Mouse (Mus musculus) urinary bladder, postnatal 36 days (tissue): ENCODE measurements at regions not wholly inside any gene's neighbourhood (a gene's known extent, or its start where the extent isn't known, plus 50 kb on each side); places are given as distances from the start of the nearest gene placed in this dataset.
A peak's percentile ranks its signal among the peaks of the same experiment; 100 is the strongest.

ENCODE experiments used
- DNase-seq, 2 experiments: peaks; one replicate each; pipeline ENCODE4 v3.0.0; 2022; ENCODE audit warnings: low spot score in 2 of 2, mixed read lengths in 1 of 2

- DNase-seq, result no peak
Observed at GRCm38 (mm10) chr15:31841519-31841918, 239.9 kb downstream of the Fam173b start.

GRCm38 (mm10) chr15:31854764-31855163 lies 253.1 kb downstream of the Fam173b start:
- no peak for DNase-seq

GRCm38 (mm10) chr15:31855188-31855587 lies 253.5 kb downstream of the Fam173b start:
- DNase-seq, result no peak

- DNase-seq, result no peak
Observed at GRCm38 (mm10) chr15:31869100-31869499, 267.4 kb downstream of the Fam173b start.

- no peak for DNase-seq
Observed at GRCm38 (mm10) chr15:31869673-31870417, 268.2 kb downstream of the Fam173b start.

GRCm38 (mm10) chr15:31875436-31875835 lies 273.8 kb downstream of the Fam173b start:
- no peak for DNase-seq

GRCm38 (mm10) chr15:31880479-31880878 lies 278.8 kb downstream of the Fam173b start:
- no peak for DNase-seq

- DNase-seq, result peak; percentile 8 to 15
Observed at GRCm38 (mm10) chr15:31882331-31882730, 280.7 kb downstream of the Fam173b start.

GRCm38 (mm10) chr15:31883516-31883915 lies 281.9 kb downstream of the Fam173b start:
- no peak for DNase-seq

- DNase-seq, result no peak
Observed at GRCm38 (mm10) chr15:31898904-31899650, 278.0 kb upstream of the Tas2r119 start.

GRCm38 (mm10) chr15:31900325-31900724 lies 276.8 kb upstream of the Tas2r119 start:
- DNase-seq, result no peak

- no peak for DNase-seq
Observed at GRCm38 (mm10) chr15:31908432-31908831, 268.7 kb upstream of the Tas2r119 start.

- no peak for DNase-seq
Observed at GRCm38 (mm10) chr15:31911978-31912377, 265.1 kb upstream of the Tas2r119 start.

- no peak for DNase-seq
Observed at GRCm38 (mm10) chr15:31921485-31921884, 255.6 kb upstream of the Tas2r119 start.

GRCm38 (mm10) chr15:31960301-31960700 lies 216.8 kb upstream of the Tas2r119 start:
- DNase-seq, result no peak

- peak; percentile 13 to 38 for DNase-seq
Observed at GRCm38 (mm10) chr15:31961963-31962362, 215.1 kb upstream of the Tas2r119 start.

- no peak for DNase-seq
Observed at GRCm38 (mm10) chr15:31964911-31965310, 212.2 kb upstream of the Tas2r119 start.

GRCm38 (mm10) chr15:31965542-31965941 lies 211.5 kb upstream of the Tas2r119 start:
- no peak for DNase-seq

GRCm38 (mm10) chr15:31972891-31973290 lies 204.2 kb upstream of the Tas2r119 start:
- DNase-seq, result no peak

GRCm38 (mm10) chr15:31973889-31974288 lies 203.2 kb upstream of the Tas2r119 start:
- DNase-seq, result no peak

- no peak for DNase-seq
Observed at GRCm38 (mm10) chr15:31976461-31976860, 200.6 kb upstream of the Tas2r119 start.

- no peak for DNase-seq
Observed at GRCm38 (mm10) chr15:31977563-31977962, 199.5 kb upstream of the Tas2r119 start.

- DNase-seq, result no peak
Observed at GRCm38 (mm10) chr15:31979961-31980360, 197.1 kb upstream of the Tas2r119 start.
